Comparison of ENCODE assay signal across 29 mouse cellular contexts in the genomic region with DNA sequence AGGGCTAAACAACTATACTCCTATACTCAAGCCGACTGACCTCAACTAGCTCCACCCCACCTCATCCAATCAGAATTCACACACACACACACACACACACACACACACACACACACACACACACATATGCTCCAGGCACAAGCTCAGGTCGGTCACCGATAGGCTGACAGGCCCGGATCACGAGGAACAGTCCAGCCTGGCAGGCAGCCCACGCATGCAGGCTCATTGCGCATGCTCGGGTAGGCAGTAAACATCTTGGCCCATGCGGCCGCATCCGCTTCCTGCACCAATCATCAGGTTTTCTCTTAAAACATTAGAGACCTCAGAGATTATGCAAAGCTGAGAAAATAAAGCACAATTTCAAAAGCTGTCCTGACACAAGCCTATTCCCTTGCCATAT. TPM values are rescaled to one million over a fixed set of nuclear protein-coding genes. Genes with fewer than 3 reads are reported as not detected.
"Had no signal": no experiment of that assay in that cellular context is flagged by ENCODE, and none has a peak within 500 bp of the region (broad histone marks: within the 10 kb centered on the region; RNA-seq: fewer than 3 reads in every experiment).

No protein-coding gene starts in this region.

- H3K9me3 ChIP-seq: heart, embryonic 13.5 days; heart, embryonic 15.5 days; hindbrain, embryonic 12.5 days; kidney, embryonic 15.5 days; liver, embryonic 13.5 days; liver, embryonic 15.5 days had no signal

- DNase-seq: gastrocnemius, postnatal 14 days; gastrocnemius, postnatal 36 days; heart, adult 11 months; heart, adult 2 months; heart, postnatal 14 days; heart, postnatal 36 days; kidney, adult 11 months; kidney, adult 2 months; kidney, adult 9 months; kidney, postnatal 14 days; kidney, postnatal 36 days; layer of hippocampus, adult 9-11 months; layer of hippocampus, postnatal 36 days; liver; liver, embryonic 13.5 days had no signal

- H3K4me3 ChIP-seq: heart, adult 2 months; heart, embryonic 13.5 days; heart, embryonic 15.5 days; hindbrain, embryonic 12.5 days; kidney, embryonic 15.5 days; limb, embryonic 12.5 days; liver, embryonic 13.5 days; liver, embryonic 15.5 days had no signal

- ATAC-seq: hindbrain, embryonic 16.5 days; intestine, embryonic 16.5 days had no signal

- H3K4me1 ChIP-seq: heart, embryonic 15.5 days; hindbrain, embryonic 12.5 days; kidney, embryonic 15.5 days; limb, embryonic 12.5 days; liver, embryonic 13.5 days; liver, embryonic 15.5 days had no signal

- H3K9ac ChIP-seq: heart, embryonic 13.5 days; heart, embryonic 15.5 days; hindbrain, embryonic 12.5 days; hindbrain, embryonic 14.5 days; kidney, embryonic 15.5 days; limb, embryonic 12.5 days; liver, embryonic 13.5 days; liver, embryonic 15.5 days had no signal

- H3K27ac ChIP-seq: heart, adult 2 months; heart, embryonic 13.5 days; heart, embryonic 15.5 days; hindbrain, embryonic 12.5 days; hindbrain, embryonic 14.5 days; kidney, embryonic 15.5 days; kidney, postnatal 0 days; limb, embryonic 12.5 days; liver, embryonic 13.5 days; liver, embryonic 15.5 days had no signal

- H3K4me2 ChIP-seq: heart, embryonic 11.5 days; heart, embryonic 13.5 days; heart, embryonic 15.5 days; hindbrain, embryonic 12.5 days; hindbrain, embryonic 14.5 days; kidney, embryonic 15.5 days; limb, embryonic 12.5 days; liver, embryonic 11.5 days; liver, embryonic 13.5 days; liver, embryonic 15.5 days had no signal

- H3K27me3 ChIP-seq: heart, embryonic 13.5 days; heart, embryonic 15.5 days; hindbrain, embryonic 12.5 days; kidney, embryonic 15.5 days; limb, embryonic 12.5 days; liver, embryonic 13.5 days; liver, embryonic 15.5 days had no signal

- H3K36me3 ChIP-seq: heart, embryonic 13.5 days; heart, embryonic 15.5 days; hindbrain, embryonic 12.5 days; kidney, embryonic 15.5 days; limb, embryonic 12.5 days; liver, embryonic 13.5 days; liver, embryonic 15.5 days had no signal

RNA-seq across cellular contexts. Expression of a gene that starts 50.5 kb away (rescaled TPM):
- total RNA-seq: gastrocnemius, adult 18-20 months; gastrocnemius, adult 8-10 months; gastrocnemius, postnatal 14 days; gastrocnemius, postnatal 36 days; heart, adult 2 months; heart, postnatal 14 days; heart, postnatal 36 days had no signal
- polyA plus RNA-seq: intestine, embryonic 16.5 days; limb, embryonic 12.5 days had no signal
